Mouse (Mus musculus) liver, embryonic 15.5 days (tissue): ENCODE results near the gene Zfp518a. TPM values are rescaled to one million over a fixed set of nuclear protein-coding genes. Genes with fewer than 3 reads are reported as not detected.

ENCODE experiments used
- microRNA-seq: library from miRNA; unstranded; fragments of <30 nt; microRNA quantifications from one replicate; pipeline ENCODE4, GENCODE M21; 2016
- polyA plus RNA-seq: library from polyadenylated mRNA; unstranded; fragments of >200 nt; fragmentation: Nextera tagmentation; extraction: Ambion mirVana; gene quantifications from 2 replicates; pipeline ENCODE4 v1.2.1, GENCODE M21; 2015

Zfp518a gene
- polyA plus RNA-seq, 1 experiment from 2014 or later, result 3.3 TPM

Small RNA genes within 50 kb of the gene (microRNA-seq; reads per million reads assigned to microRNA genes)
- gene Mir8092, result not detected

Other genes with a start within 250 kb of the Zfp518a start
- gene Cc2d2b, start 146.0 kb upstream of the Zfp518a start, polyA plus RNA-seq, result 0.59 and 0.85 TPM in 2 replicates
- gene Ccnj, start 63.4 kb upstream of the Zfp518a start, polyA plus RNA-seq, result 3.4 TPM in 2 replicates
- 1.2 and 1.5 TPM in 2 replicates for gene Blnk, start 99.8 kb downstream of the Zfp518a start, polyA plus RNA-seq
- gene Dntt, start 134.6 kb downstream of the Zfp518a start, polyA plus RNA-seq, result 0.06 TPM in 1 of 2 replicates, not detected in the other
- gene Opalin, start 182.4 kb downstream of the Zfp518a start, polyA plus RNA-seq, result not detected in 2 replicates